Mouse (Mus musculus) midbrain, embryonic 14.5 days (tissue): ENCODE data around the gene Ppp1r18. TPM values are rescaled to one million over a fixed set of nuclear protein-coding genes. Genes with fewer than 3 reads are reported as not detected.

Experiments used
- ATAC-seq: fragments of 200-750 bp; cut with Nextera tagmentation; 2 replicates; pipeline ENCODE4 v1.8.0; 2017; ENCODE audit warnings: moderate number of reproducible peaks, moderate library complexity; ENCODE audit not compliant: low FRiP score, low TSS enrichment
- DNase-seq: peaks from one replicate; pipeline ENCODE4 v3.0.0-alpha.2; 2015
- H3K27ac ChIP-seq: fragments of 300-500 bp; sonication (generic); replicated peaks from 2 replicates; pipeline ENCODE4 v1.5.1; 2014; ENCODE audit warnings: mild to moderate bottlenecking, low read depth, low read length, moderate library complexity
- H3K27me3 ChIP-seq: fragments of 300-500 bp; sonication (generic); 2 replicates; pipeline ENCODE4 v1.6.1; 2014; ENCODE audit warnings: low read length, control low read depth, mixed read lengths; ENCODE audit not compliant: control insufficient read depth, insufficient read depth
- H3K36me3 ChIP-seq: fragments of 300-500 bp; sonication (generic); 2 replicates; pipeline ENCODE4 v1.6.1; 2014; ENCODE audit warnings: low read length, control low read depth; ENCODE audit not compliant: control insufficient read depth, insufficient read depth
- H3K4me1 ChIP-seq: fragments of 300-500 bp; sonication (generic); 2 replicates; pipeline ENCODE4 v1.6.1; 2014; ENCODE audit warnings: mild to moderate bottlenecking, antibody characterized with exemption, low read length, control low read depth; ENCODE audit not compliant: control insufficient read depth, insufficient read depth
- H3K4me2 ChIP-seq: fragments of 300-500 bp; sonication (generic); 2 replicates; pipeline ENCODE4 v1.6.1; 2014; ENCODE audit warnings: mild to moderate bottlenecking, low read length, moderate library complexity
- H3K4me3 ChIP-seq: fragments of 300-500 bp; sonication (generic); replicated peaks from 2 replicates; pipeline ENCODE4 v1.5.1; 2014; ENCODE audit warnings: low read depth, low read length
- H3K9ac ChIP-seq: fragments of 300-500 bp; sonication (generic); replicated peaks from 2 replicates; pipeline ENCODE4 v1.6.1; 2014; ENCODE audit warnings: mild to moderate bottlenecking, low read length, moderate library complexity
- H3K9me3 ChIP-seq: fragments of 300-500 bp; sonication (generic); 2 replicates; pipeline ENCODE4 v1.6.1; 2016; ENCODE audit warnings: low read length, control low read depth, mixed read lengths; ENCODE audit not compliant: control insufficient read depth
- WGBS: fragments of 180-500 bp; shearing (Covaris S2); extraction: QIAGEN DNeasy Blood & Tissue Kit; methylation state at CpG from one replicate; pipeline ENCODE4 v1.1.7; 2014; 5-methylcytosine and 5-hydroxymethylcytosine counted together
- polyA plus RNA-seq: library from polyadenylated mRNA; unstranded; fragments of >200 nt; fragmentation: Nextera tagmentation; extraction: Ambion mirVana; gene quantifications from 2 replicates; pipeline ENCODE4 v1.2.1, GENCODE M21; 2014

The Ppp1r18 gene
- polyA plus RNA-seq, 1 experiment from 2014 or later, result 21.0 TPM

DNA sequence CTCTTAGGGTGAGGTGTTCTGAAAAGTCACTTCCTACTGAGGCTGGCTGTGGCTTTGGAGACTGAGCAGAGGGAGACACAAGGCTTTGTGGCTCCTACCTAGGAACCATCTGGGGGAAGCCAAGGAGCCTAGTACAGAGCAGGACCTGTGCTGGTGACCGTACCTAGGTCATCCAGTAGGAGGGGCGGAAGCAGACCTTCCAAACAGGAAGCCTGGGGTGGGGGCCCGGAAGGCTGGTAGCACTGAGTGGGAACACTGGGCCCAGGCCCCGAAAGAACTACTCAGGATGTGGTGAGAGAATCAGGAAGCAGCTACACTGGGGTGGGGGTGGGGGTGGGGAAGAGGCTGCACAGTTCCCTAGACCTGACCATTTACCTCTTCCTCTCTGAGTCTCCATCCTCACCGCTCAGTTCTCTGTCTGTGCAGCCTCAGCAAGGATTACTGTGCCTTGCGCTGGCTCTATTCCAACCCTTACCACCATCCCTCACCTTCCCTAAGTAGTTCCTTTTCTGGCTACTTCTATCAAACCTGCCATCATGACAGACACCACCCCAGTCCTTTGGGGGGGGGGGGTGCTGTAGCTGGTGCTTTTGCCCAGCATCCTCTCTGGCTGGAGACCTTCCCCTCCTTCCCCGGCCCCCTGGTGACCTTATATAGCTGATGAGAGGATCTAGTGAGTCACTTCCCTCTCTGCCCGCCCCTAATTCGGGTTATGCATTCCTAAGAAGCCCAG, 4.9 kb downstream of the Ppp1r18 start:
- Histone ChIP-seq H3K4me2 (peak overlapping the region; percentile 91), H3K4me1 (peaks cover 44% of the 10 kb centered on the region), H3K4me3 (peak overlapping the region; percentile 79), H3K9me3 (no peaks in the 10 kb centered on the region), H3K9ac (peak overlapping the region; percentile 93), H3K36me3 (peaks cover 27% of the 10 kb centered on the region), H3K27me3 (no peaks in the 10 kb centered on the region), H3K27ac (peak overlapping the region; percentile 43; the same call in 1 of the 2 replicates)
- 75% methylated on average over 9 of the region's 9 CpGs for WGBS
- DNase-seq (no peak), ATAC-seq (no peak)

DNA sequence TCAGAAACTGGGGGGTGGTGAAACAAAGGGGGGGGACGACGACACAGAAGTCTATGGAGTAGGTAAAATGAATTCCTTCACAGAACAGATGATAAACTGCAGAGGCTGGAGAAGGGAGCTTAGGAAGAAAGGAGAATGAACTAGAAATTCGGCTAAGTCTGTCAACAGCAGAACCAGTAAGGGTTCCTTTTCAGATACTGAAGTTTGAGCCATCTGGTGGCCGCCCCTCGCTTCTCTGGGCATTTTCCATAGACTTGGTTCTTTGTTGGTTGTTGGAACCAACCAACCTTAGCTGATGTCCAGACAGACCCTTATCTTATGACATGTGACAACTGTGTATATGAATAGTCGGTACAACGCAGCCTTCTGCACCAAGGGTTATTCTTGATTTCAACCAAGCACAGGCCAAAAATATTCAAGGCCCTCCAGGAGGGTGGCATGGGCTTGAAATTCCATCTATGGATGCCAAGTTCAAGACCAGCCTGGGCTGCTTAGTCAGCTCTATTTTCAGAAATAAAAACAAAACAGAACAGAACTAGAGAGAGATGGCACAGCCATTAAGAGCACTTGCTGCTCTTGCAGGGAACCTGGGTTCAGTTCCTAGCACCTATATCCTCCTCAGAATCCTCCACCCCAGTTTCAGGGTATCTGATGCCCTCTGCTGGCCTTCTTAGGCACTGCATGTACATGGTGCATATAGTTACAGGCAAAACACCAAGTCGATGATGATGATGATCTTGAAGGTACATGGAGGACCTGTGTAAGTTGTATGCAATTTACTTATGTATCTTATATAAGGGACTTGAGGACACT, 5.7 kb downstream of the Ppp1r18 start:
- ATAC-seq (no peak), DNase-seq (no peak)
- Histone ChIP-seq H3K4me2 (peak overlapping the region; percentile 91), H3K9ac (peak overlapping the region; percentile 93), H3K27ac (no peak overlapping the region), H3K27me3 (no peaks in the 10 kb centered on the region), H3K36me3 (peaks cover 33% of the 10 kb centered on the region), H3K4me1 (peaks cover 44% of the 10 kb centered on the region), H3K4me3 (peak overlapping the region; percentile 79), H3K9me3 (no peaks in the 10 kb centered on the region)
- WGBS, result 94% methylated on average over 8 of the region's 8 CpGs

DNA sequence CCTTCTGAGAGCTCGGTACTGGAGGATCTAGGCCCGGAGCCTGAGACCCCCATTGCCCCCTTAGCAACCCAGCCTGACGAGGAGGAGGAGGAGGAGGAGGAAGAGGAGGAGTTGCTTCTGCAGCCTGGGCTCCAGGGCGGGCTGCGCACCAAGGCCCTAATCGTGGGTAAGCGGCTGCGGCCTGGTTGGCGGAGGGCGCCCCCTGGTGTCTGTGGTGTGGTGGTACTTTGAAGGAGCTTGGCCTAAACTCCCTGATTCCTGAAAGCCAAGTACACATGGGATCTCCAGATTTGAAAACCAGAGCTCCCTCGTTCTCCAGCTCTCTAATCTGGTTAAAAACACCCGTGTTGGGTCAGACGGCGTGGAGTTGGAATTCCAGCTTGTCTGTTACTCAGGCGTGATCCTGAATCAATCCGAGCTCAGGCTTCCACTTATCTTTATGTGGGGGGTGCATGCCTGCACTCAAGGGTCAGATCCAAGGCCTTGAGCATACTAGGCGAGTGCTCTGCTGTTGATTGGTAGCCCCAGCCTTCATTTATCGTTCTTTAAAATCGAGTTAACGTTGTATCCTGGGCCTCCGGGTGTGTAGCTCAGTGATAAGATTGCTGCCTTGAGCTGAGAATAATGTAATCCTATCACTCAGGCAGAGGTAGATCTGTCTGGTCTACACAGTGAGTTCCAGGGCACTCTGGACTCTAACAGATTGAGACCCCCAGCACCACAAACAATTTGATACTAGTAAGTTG, 8.6 kb downstream of the Ppp1r18 start:
- ATAC-seq (peak; percentile 25; the same call in 1 of the 2 replicates), DNase-seq (peak; percentile 89)
- 31% methylated on average over 21 of the region's 21 CpGs for WGBS
- no peak overlapping the region for H3K27ac ChIP-seq
- H3K4me3 ChIP-seq, result no peak overlapping the region
- H3K9me3 ChIP-seq, result no peaks in the 10 kb centered on the region
- H3K4me2 ChIP-seq, result peak overlapping the region; percentile 38
- H3K36me3 ChIP-seq, result peaks cover 39% of the 10 kb centered on the region
- no peak overlapping the region for H3K9ac ChIP-seq
- no peaks in the 10 kb centered on the region for H3K27me3 ChIP-seq
- peaks cover 29% of the 10 kb centered on the region for H3K4me1 ChIP-seq

DNA sequence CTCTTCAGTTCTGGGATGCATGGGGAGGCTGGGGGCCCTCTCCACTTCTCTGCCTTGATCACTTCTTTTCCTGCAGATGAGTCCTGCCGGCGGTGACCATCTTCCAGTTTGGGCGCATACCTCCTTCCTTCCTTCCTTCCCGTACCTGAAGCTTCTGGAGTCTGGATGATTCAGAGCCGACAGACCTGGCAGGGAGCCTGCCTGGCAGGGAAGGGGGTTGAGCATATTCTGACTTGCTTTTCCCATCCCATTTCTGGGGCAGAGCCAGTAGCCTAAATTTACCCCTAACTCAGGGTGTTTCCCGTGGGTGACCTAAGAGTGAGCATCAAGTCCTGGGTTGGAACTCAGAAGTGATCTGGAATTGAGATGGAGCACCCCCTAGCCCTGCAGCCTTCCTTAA, 9.3 kb downstream of the Ppp1r18 start:
- WGBS, result 93% methylated on average over 6 of the region's 6 CpGs
- Histone ChIP-seq H3K4me2 (no peak overlapping the region), H3K4me3 (no peak overlapping the region), H3K27ac (no peak overlapping the region), H3K4me1 (peaks cover 22% of the 10 kb centered on the region), H3K9me3 (no peaks in the 10 kb centered on the region), H3K9ac (no peak overlapping the region), H3K36me3 (peaks cover 39% of the 10 kb centered on the region), H3K27me3 (no peaks in the 10 kb centered on the region)
- DNase-seq (no peak), ATAC-seq (no peak)

DNA sequence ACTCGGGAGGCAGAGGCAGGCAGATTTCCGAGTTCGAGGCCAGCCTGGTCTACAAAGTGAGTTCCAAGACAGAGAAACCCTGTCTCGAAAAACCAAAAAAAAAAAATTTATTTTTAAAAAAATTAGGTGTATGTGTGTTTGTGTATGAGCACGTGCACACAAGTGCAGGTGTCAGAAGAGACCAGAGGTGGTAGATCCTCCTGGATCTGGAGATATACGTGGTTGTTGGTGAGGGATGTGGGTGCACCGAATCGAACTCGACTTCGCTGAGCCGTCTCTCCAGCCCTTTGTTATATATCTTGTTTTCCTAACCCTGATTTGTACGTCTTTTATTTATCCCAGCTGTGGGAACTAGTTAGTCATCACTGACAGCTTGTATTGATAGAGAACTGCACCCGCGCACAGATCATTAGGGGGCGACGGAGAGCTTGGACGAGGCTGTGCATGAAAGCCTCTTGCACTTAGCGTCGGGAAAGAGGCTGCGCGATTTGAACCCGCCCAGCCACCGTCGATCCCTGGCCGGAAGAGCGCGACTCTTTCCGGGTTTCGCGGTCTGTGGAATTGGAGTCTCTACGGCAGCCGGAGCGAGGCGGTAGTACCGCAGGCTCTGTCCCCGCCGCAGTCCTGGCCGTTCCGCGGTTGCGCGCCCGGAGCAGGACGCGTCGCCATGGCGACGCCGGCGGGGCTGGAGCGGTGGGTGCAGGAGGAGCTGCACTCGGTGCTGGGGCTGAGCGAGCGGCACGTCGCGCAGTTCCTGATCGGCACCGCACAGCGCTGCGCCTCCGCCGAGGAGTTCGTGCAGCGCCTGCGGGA, 14.1 kb downstream of the Ppp1r18 start, which contains the start of gene Dhx16:
Dhx16 (plus strand) TSS at position 575 of the 813 bp plus-strand sequence.
- Histone ChIP-seq H3K36me3 (peaks cover 53% of the 10 kb centered on the region), H3K27me3 (no peaks in the 10 kb centered on the region), H3K9ac (peak within 1 kb of the TSS; percentile 75), H3K9me3 (no peaks in the 10 kb centered on the region), H3K27ac (peak within 1 kb of the TSS; percentile 73), H3K4me2 (peak within 1 kb of the TSS; percentile 80), H3K4me1 (peaks cover 9% of the 10 kb centered on the region), H3K4me3 (peak within 1 kb of the TSS; percentile 98)
- ATAC-seq (peak; percentile 88), DNase-seq (peak; percentile 98)
- 6% methylated on average over 66 of the region's 66 CpGs for WGBS

DNA sequence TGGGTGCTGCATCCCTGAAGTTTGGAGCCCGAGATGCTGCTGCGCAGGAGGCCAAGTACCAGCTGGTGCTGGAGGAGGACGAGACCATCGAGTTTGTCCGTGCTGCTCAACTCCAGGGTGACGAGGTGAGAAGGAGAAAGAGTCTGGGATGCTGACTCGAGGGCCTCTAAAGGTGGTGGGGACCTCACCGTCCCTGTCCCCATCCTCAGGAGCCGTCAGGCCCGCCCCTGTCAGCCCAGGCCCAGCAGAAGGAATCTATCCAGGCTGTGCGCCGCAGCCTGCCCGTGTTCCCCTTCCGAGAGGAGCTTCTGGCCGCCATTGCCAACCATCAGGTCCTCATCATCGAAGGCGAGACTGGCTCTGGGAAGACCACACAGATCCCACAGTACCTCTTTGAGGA, 17.5 kb downstream of the Ppp1r18 start:
- H3K4me3 ChIP-seq, result no peak overlapping the region
- H3K36me3 ChIP-seq, result peaks cover 64% of the 10 kb centered on the region
- no peaks in the 10 kb centered on the region for H3K9me3 ChIP-seq
- no peaks in the 10 kb centered on the region for H3K27me3 ChIP-seq
- no peak overlapping the region for H3K4me2 ChIP-seq
- no peak for ATAC-seq
- no peak overlapping the region for H3K9ac ChIP-seq
- DNase-seq, result no peak
- peaks cover 9% of the 10 kb centered on the region for H3K4me1 ChIP-seq
- no peak overlapping the region for H3K27ac ChIP-seq
- 96% methylated on average over 17 of the region's 17 CpGs for WGBS

DNA sequence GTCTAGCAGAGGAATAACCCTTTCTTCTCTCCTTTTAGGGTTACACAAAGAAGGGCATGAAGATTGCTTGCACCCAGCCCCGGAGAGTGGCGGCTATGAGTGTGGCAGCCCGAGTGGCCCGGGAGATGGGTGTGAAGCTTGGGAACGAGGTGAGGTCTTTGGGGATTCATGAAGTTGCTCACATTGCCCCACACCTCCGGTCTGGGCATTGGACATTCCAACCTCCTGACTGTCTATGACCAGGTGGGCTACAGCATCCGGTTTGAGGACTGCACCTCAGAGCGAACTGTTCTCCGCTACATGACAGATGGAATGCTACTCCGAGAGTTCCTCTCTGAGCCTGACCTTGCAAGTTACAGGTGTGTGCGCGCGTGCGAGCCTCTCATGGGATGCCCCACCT, 18.4 kb downstream of the Ppp1r18 start:
- Histone ChIP-seq H3K4me2 (no peak overlapping the region), H3K36me3 (peaks cover 72% of the 10 kb centered on the region), H3K9ac (no peak overlapping the region), H3K4me3 (no peak overlapping the region), H3K27me3 (no peaks in the 10 kb centered on the region), H3K9me3 (no peaks in the 10 kb centered on the region), H3K27ac (no peak overlapping the region), H3K4me1 (peaks cover 9% of the 10 kb centered on the region)
- 95% methylated on average over 14 of the region's 14 CpGs for whole genome bisulfite sequencing
- no peak for DNase-seq
- ATAC-seq, result no peak

DNA sequence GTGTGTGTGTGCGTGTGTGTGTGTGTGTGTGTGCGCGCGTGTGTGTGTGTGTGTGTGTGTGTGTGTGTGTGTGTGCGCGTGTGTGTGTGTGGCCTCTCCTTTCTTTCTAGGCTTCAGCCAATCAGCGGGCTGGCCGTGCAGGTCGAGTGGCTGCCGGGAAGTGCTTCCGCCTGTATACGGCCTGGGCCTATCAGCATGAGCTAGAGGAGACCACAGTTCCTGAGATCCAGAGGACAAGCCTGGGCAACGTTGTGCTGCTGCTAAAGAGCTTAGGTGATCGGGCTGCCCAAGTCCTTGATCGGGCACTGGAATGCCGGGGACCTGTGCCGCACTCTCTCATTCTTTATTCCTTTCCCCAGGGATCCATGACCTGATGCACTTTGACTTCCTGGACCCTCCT, 22.3 kb downstream of the Ppp1r18 start:
- WGBS, result 76% methylated on average over 17 of the region's 17 CpGs

More for the DNA sequence above, 22.3 kb downstream of the Ppp1r18 start:
- ATAC-seq (no peak), DNase-seq (no peak)
- Histone ChIP-seq H3K27ac (no peak overlapping the region), H3K27me3 (no peaks in the 10 kb centered on the region), H3K4me1 (no peaks in the 10 kb centered on the region), H3K4me2 (no peak overlapping the region), H3K9ac (no peak overlapping the region), H3K4me3 (no peak overlapping the region), H3K9me3 (no peaks in the 10 kb centered on the region), H3K36me3 (peaks cover 96% of the 10 kb centered on the region)
